Mouse (Mus musculus) skeletal muscle tissue, adult 2 months (tissue): ENCODE results near the gene Cetn3.

Source experiments
- DNase-seq: peaks from one replicate; pipeline ENCODE4 v3.0.0-alpha.2; 2012; ENCODE audit warnings: low read depth, low spot score

Gene Cetn3

DNA sequence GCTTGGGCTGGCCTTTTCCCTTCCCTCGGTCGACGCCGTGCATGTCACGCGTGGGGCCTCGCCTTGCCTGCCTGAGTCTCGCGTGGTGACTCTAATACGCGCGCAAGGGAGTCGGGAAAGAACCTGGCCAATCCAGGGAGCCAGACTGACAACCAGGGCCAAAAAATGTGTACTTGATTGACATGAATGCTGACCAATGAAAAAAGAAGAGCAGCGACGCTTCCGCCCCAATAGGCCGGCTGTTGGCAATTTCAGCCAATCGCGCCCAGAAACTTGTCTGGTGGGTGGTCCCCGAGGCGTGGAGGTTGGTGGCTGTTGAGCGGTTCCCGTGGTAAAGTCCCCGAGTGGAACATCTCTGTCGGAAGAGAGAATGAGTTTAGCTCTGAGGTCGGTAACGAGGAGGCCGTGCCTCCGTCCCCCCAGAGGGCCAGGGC, at the start of gene Cetn3:
Cetn3 (plus strand) TSS at position 107 of the 434 bp plus-strand sequence.
- peak; percentile 98 for DNase-seq

- no peak for DNase-seq
These were observed 46.3 kb upstream of the Cetn3 start for GRCm38 (mm10) chr13:81736606-81737005.

GRCm38 (mm10) chr13:81740898-81741297, 42.0 kb upstream of the Cetn3 start:
- peak; percentile 4 for DNase-seq

DNA sequence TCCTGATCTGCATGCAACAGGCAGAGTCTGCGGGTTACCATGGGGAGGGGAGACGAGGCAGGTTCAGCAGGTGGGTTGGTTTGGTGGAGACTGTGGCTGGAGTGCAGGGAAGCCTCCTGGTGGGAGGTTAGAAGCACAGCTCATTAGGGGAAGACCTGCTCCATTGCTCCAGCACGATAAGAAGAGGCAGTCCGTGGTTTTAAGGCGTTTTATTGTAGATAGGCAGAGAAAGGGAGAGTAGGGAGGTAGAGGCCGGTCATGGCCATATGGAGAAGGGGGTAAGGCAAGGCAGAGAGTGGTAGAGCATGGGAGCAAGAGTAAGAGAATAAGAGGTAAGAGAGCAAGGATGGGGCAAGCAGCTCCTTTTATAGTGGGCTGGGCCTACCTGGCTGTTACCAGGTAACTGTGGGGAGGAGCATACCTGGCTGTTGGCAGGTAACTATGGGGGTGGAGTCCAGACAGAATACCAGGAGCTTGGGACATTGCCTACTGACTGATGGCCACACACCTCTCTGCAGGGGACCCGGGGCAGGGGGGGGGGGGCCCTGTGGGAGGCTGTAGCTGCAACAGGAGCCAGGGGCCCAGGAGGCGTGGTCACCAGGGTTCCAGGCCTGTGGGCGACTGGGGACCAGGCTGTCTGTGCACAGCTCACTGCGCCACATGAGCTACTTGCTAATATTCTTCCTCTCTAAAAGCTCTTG, 39.3 kb upstream of the Cetn3 start:
- DNase-seq: no peak

GRCm38 (mm10) chr13:81744092-81744396, 38.8 kb upstream of the Cetn3 start:
- no peak for DNase-seq

DNA sequence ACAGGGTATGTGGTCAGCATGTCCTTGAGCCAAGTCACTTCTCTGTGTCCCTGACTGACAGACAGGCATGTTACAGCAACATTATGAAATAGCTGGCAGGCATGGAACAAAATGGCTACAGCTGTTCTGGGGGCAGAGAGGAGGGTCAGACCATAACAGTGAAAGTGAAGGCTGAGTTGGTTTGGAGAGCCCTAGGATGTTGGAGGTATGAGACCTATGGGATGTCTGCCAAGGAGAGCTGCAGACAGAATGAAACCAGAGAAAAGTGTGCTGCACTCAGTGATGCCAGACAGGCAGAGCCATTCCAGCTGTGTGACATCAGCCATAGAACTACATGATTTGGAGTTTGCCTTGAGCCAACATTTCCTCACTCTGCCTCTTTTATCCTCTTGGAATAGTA, 28.0 kb upstream of the Cetn3 start:
- DNase-seq: no peak

GRCm38 (mm10) chr13:81755324-81755723, 27.6 kb upstream of the Cetn3 start:
- no peak for DNase-seq

DNA sequence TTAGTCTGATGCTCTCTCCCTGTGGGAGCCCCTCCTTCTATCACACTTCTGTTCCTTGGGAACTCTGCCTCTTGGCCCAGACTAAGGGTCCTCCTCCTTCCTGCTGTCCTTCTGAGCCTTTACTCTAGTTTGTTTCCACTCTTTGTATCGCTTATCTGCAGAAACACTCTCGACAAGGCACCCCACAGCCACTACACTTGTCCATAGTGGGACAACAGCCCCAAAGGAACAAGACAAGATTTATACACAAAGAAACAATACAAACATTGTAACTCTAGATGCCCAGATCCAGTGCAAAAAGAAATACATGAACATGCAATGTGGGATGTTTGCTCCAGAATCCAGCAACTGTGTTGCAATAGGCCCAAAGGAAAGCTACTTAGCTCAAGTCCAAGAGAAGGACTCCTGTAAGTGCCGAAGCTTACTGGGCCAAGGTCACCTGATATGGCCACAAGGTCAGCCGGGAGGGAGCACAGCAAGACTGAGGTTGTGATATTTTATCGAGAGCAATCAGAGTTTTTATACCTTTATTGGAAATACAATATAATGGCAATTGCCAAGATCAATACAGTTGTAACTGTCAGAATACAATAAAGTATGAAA, 25.7 kb upstream of the Cetn3 start:
- DNase-seq: no peak

DNA sequence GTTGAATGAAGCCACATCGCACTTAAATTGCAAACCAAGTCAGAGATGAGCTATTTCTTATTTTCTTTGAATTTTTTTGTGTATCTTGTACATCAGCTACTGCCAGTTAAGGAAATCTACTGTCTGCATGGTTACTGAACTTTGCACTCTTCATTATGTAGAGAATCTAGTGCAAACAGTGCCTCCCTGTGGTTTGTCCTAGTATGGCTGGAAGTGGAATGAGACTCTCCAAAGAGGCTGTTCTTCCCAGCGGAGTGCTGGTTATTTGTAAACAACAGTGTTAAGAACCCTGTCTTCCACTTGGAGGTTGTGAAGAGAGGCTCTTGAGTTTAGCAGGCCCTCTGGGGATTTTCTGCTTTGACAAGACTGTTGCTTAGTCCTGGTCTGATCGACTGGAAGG, 22.5 kb upstream of the Cetn3 start:
- DNase-seq: no peak

DNA sequence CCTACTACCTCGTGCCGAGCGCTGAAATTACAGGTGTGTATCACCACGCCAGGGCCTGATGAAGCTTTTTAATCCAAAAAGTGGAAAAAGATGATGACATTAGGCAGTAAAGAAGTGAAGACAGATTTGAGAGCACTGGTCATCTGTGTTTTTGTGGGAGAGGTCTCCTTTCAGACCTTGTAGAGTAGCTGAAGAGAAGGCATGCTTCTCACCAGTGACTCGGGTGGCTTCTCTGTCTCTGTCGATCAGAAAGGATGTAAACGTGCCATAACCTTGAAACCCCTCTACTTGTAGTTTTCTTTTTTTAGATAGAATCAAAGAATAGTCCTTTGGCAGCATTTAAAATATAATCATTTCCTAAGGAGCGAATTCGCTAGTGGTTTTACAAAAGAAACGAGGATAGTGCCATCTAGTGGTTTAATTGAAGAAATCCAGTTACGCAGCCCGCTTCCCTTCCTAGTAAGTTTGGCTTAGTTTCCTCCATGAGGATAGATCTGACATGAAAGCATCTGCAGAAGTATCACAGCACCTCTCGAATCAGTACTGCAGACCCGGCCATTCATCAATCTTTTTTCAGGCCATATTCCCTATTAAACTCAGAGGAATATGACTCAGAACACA, 21.2 kb upstream of the Cetn3 start:
- no peak for DNase-seq

DNA sequence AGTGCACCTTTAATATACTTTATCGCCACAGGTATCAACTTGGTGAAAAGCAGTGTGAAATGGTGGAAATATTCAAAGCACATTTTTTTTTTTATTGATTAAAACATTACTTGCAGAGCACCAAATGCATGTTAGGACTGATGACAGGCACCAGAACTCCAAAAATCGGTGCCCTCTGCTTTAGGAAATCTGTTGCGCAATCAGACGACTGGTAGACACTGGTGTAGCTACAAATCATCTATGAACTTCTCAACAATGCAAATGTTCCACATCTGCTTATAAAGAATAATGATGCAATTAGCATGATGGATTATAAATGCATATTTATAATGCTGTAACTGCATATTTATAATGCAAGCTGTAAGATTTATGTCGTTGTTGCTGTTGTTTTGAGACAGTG, 18.7 kb upstream of the Cetn3 start:
- DNase-seq: no peak

- no peak for DNase-seq
These were observed 15.7 kb upstream of the Cetn3 start for GRCm38 (mm10) chr13:81767038-81767659.

- DNase-seq: no peak
These were observed 6.7 kb upstream of the Cetn3 start for GRCm38 (mm10) chr13:81776217-81776616.

DNA sequence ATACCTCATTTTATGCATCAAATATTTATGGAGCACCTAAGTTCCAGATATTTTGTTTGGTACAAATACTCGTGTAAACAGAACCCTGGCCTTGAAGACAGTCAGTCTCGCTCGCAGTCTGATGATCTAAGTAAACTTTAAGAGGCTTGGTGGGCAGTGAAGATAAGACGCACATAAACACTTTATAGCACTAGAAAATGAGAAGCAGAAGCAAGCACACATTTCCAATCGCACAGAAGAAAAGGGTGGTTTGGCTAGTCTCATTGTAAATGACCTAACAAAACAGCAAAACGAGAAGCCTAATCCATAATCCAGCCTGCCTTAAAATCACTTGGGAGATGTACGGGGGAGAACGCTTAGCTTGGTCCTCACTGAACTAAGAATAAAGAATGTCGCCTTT, 402 bp upstream of the Cetn3 start:
- no peak for DNase-seq

DNA sequence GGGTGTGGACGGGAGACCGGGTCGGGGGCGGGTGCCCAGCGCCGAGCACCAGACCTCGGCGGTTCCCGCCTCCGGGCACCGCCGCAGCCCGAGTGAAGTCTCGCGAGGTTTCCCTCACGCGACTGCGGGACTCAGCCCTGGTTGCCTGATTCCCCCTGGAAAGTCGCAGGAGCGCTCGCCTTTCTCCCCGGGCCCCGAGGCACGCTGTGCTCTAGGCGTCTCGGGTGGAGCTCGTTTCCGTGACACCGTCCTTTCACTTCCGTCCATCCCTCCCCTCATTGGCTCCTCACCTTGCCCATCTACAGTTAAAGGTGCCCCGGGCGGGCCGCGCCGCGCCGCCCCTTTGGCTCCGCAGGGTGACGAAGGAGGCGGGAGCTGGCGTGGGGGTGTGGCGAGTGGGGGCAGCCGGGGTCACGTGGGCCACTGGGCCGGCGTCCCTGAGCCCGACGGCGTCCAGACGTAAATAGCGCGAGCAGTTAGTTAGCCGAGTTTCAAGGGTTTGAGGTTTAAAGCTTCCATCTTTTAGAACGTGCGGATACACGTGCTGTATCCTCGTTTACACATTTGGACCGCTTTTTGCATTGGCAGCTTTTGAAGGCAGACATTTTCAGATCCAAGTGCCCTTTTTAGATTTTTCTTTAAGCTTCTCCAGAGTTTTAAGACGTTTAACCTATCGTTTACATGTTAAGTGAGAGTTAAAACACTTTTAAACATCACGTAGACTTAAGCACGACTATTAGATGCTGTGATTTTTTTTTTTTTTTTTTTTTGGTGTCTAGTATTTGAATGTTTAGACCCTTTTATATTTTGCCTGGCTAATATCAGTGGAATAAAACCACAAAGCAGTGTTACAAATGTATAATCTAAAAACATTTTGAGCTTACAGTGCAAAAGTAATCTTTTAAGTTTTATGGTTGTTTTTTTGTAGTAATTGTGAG, 797 bp downstream of the Cetn3 start:
- DNase-seq: peak; percentile 97

DNA sequence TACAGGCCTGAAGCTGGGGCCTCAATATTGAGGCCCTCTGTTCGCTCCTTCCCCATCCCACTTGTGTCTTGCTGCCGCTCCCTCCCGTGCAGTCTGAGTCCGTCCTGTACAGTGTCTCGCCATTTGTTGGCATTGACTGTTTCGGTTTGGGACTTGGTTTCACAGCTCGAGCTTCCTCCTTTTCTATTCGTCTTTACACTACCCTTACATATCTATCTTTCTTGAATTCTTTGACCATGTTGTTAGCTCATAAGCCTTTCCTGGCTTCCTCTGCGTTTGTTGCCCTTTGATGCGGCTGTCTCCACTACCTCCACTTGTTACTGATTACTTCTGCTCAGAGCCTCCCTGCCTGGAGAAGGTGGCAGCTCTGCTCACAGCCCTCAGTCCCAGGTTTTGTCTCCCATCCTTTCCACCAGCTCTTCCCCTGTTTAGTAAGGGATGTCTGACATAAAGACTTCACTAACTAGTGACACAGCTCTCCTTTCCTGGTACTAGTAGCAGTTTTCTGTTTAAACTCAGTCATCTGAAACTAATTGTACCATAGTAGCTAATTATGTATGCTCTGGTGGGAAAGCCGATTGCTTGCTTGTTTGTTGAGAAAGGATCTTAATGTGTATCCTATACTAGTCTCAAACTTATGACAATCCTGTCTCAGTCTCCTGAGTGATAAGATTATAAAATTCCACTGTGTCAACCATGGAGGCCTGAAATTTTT, 3.0 kb downstream of the Cetn3 start:
- DNase-seq: no peak

DNA sequence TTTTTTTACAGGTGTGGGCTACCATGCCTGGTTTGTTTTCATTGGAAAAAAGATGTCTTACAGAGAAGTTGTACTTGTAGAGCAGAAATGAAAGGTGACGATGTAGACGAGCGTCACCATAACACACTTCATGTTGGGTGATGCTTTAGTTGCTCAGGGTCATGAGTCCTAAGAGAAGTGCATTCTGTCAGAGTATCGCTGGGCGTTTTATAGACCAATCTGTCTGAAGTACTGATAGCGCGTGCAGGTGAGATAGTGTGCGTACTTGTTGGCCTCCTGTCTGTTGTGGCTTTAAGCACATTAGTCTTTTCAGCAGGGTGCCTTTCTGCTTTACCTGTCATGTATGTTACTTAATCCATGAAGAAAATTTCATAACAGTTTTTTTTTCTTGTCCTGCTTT, 7.3 kb downstream of the Cetn3 start:
- no peak for DNase-seq

DNA sequence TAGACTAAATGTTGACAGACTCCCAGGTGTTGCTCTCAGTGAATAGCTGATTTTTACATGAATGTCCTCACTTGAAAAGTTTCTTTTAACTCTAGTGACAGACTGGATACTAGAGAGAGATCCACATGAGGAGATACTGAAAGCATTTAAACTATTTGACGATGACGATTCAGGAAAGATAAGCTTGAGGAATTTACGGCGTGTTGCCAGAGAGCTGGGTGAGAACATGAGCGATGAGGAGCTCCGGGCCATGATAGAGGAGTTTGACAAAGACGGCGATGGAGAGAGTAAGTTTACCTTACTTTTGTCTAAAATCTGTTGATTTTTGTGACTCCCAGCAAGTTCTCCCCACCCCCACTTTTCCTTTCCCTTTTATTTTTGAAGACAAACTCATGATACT, 9.0 kb downstream of the Cetn3 start:
- no peak for DNase-seq

DNA sequence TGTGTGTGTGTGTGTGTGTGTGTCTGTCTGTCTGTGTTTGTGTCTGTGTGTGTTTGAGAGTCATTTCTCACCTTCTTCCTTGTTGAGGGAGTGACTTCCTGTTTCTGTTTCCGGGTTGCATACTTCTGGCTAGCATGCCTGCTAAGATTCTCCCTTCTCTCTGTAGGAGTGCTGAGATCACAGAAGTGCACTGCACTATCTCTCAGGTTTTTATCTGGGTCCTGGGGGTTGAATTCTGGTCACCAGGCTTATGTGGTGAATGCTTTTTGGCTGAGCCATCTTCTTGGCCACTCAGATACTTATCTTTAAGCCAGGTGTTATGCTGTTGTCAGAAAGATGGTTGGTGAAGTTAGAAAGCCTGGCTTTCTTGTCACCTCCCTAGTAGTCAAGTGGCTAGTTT, 11.0 kb downstream of the Cetn3 start:
- DNase-seq: no peak

DNA sequence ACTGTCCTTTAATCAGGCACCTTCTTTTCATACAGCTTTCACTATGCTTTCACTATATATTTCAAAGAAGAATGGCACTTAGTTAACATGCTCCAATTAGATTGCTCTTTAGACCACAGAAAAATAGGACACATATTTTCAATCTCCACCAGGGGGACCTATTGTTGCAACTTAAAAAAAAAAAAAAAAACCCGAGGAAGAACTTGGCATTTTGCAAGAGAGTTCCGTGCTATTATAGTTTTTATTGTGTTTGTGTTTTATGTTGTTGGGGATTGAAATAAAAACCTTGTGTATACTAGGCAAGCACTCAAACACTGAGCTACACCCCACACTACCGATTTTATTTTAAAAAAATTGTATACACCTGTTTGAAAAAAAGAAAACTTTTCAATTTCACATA, 18.2 kb downstream of the Cetn3 start:
- DNase-seq: no peak

GRCm38 (mm10) chr13:81803713-81804112, 20.8 kb downstream of the Cetn3 start:
- DNase-seq: no peak
